Mouse (Mus musculus): ENCODE data around the gene Rab17. TPM values are rescaled to one million over a fixed set of nuclear protein-coding genes. Genes with fewer than 3 reads are reported as not detected.

Gene Rab17
- polyA plus RNA-seq, 1 experiment from 2014 or later, result 21.3 TPM

DNA sequence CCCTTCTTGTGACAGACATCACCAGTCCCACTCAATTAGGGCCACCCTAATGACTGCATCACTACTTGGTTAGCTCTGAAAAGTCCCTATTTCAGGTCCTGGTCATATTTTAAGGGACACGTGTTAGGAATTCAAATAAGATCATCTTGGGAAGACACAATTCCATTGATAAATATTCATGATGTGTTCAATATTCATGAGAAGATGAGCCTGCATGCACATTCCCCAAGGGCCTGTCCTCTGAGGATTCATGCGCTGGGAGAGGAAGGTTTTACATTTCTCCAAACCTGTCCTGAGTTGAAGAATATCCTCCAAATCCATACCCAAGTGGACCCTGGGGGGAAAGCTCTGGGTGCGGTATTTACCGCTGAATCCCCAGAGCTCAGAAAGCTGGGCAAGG, 6.5 kb upstream of the Rab17 start:
- 95% methylated on average over 4 of the region's 4 CpGs for WGBS
- no peak for TF ChIP-seq CTCF (IDR thresholded peaks at IDR 0.05; ENCODE audit: low read depth)
- Histone ChIP-seq H3K9ac (ENCODE audit: low read depth, low read length) (no peak overlapping the region), H3K4me2 (ENCODE audit: low read length) (no peak overlapping the region), H3K4me3 (replicated peaks; ENCODE audit: low read depth, low read length) (no peak overlapping the region), H3K9me3 (replicated peaks; ENCODE audit: low read length) (no peaks in the 10 kb centered on the region), H3K36me3 (ENCODE audit: insufficient read depth, low read length) (no peaks in the 10 kb centered on the region), H3K4me1 (replicated peaks; ENCODE audit: insufficient read depth, low read length) (peaks cover 7% of the 10 kb centered on the region; the same call in 1 of the 2 replicates), H3K27me3 (ENCODE audit: insufficient read depth, low read length) (no peaks in the 10 kb centered on the region), H3K27ac (no peak overlapping the region)
- ATAC-seq (replicated peaks; ENCODE audit: low FRiP score, low read depth) (no peak), DNase-seq (ENCODE audit: low spot score) (no peak)

DNA sequence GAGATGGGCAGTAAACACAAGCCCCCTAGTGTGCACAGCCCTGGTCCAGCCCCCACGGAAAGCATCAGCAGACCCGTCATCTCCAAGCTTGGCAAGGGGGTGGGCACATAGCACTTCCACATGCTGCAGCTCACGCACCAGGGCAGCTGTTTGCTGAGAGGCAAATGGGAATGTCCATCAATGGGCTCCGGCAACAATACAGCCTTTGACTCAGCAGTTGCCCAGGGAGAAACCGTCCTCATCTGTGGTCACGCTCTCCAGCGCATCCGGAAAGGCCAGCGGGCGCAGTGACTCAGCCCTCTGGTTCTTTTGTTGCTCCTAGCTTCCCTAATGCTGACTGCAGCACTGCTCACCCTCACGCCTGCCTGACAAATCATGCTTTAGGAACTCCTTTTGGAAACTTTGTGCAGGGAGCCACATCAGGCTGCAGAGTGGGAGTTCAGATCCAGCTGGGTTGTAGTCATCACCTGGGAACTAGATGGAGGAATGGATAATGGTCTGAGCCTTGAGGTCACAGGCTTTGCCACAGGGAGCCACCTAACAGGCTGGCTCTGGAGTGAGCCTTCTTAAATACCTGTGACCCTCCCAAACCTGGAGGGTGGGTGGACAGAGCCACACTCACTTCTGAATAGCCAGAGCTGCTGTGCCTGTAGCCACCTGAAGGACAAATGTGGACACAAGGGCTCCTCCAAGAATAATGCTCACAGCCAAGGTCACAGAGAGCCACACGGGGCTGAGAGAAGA, 5.6 kb upstream of the Rab17 start:
- H3K4me2 ChIP-seq (ENCODE audit: low read length), result no peak overlapping the region
- no peaks in the 10 kb centered on the region for H3K9me3 ChIP-seq (replicated peaks; ENCODE audit: low read length)
- no peaks in the 10 kb centered on the region for H3K36me3 ChIP-seq (ENCODE audit: insufficient read depth, low read length)
- WGBS, result 30% methylated on average over 12 of the region's 12 CpGs
- no peak overlapping the region for H3K27ac ChIP-seq
- no peaks in the 10 kb centered on the region for H3K27me3 ChIP-seq (ENCODE audit: insufficient read depth, low read length)
- no peak for TF ChIP-seq CTCF (IDR thresholded peaks at IDR 0.05; ENCODE audit: low read depth)
- ATAC-seq (replicated peaks; ENCODE audit: low FRiP score, low read depth), result no peak
- no peak overlapping the region for H3K4me3 ChIP-seq (replicated peaks; ENCODE audit: low read depth, low read length)
- no peak overlapping the region for H3K9ac ChIP-seq (ENCODE audit: low read depth, low read length)
- H3K4me1 ChIP-seq (replicated peaks; ENCODE audit: insufficient read depth, low read length), result peaks cover 7% of the 10 kb centered on the region; the same call in 1 of the 2 replicates
- DNase-seq (ENCODE audit: low spot score), result peak; percentile 48

DNA sequence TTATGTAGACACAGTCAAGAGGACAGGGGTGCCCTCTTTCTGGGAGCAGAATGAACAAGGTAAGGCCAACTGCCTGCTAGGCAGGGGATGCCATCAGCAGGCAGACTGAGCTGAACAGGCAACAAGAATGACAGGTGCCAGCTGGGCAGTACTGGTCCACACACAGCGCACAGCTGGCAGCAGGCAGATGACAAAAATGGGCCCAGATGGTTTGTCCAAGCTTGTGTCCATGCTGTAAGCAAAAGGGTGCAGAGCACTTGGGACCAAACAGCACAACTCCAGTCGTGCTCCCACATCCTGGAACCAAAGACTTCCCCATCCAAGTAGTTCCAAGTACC, 4.1 kb upstream of the Rab17 start:
- Histone ChIP-seq H3K4me1 (replicated peaks; ENCODE audit: insufficient read depth, low read length) (peaks cover 7% of the 10 kb centered on the region; the same call in 1 of the 2 replicates), H3K4me2 (ENCODE audit: low read length) (no peak overlapping the region), H3K9ac (ENCODE audit: low read depth, low read length) (no peak overlapping the region), H3K9me3 (replicated peaks; ENCODE audit: low read length) (no peaks in the 10 kb centered on the region), H3K27me3 (ENCODE audit: insufficient read depth, low read length) (no peaks in the 10 kb centered on the region), H3K4me3 (replicated peaks; ENCODE audit: low read depth, low read length) (no peak overlapping the region), H3K27ac (no peak overlapping the region), H3K36me3 (ENCODE audit: insufficient read depth, low read length) (no peaks in the 10 kb centered on the region)
- 93% methylated on average over 2 of the region's 2 CpGs for WGBS
- DNase-seq (ENCODE audit: low spot score) (no peak), ATAC-seq (replicated peaks; ENCODE audit: low FRiP score, low read depth) (no peak)
- TF ChIP-seq CTCF (IDR thresholded peaks at IDR 0.05; ENCODE audit: low read depth), result no peak

- TF ChIP-seq CTCF (IDR thresholded peaks at IDR 0.05; ENCODE audit: low read depth), result peak; percentile 99
- Histone ChIP-seq H3K36me3 (ENCODE audit: insufficient read depth, low read length) (no peaks in the 10 kb centered on the region), H3K4me3 (replicated peaks; ENCODE audit: low read depth, low read length) (no peak overlapping the region), H3K27me3 (ENCODE audit: insufficient read depth, low read length) (no peaks in the 10 kb centered on the region), H3K27ac (no peak overlapping the region), H3K9ac (ENCODE audit: low read depth, low read length) (no peak overlapping the region), H3K4me2 (ENCODE audit: low read length) (no peak overlapping the region), H3K4me1 (replicated peaks; ENCODE audit: insufficient read depth, low read length) (peaks cover 7% of the 10 kb centered on the region; the same call in 1 of the 2 replicates), H3K9me3 (replicated peaks; ENCODE audit: low read length) (no peaks in the 10 kb centered on the region)
- ATAC-seq (replicated peaks; ENCODE audit: low FRiP score, low read depth) (peak; percentile 68), DNase-seq (ENCODE audit: low spot score) (peak; percentile 94)
- WGBS, result 29% methylated on average over 9 of the region's 9 CpGs
Observed at GRCm38 (mm10) chr1:90972911-90973573, 3.6 kb upstream of the Rab17 start.

GRCm38 (mm10) chr1:90969881-90970390, 475 bp upstream of the Rab17 start:
- no peak overlapping the region for H3K4me3 ChIP-seq (replicated peaks; ENCODE audit: low read depth, low read length)
- ATAC-seq (replicated peaks; ENCODE audit: low FRiP score, low read depth), result no peak
- H3K4me2 ChIP-seq (ENCODE audit: low read length), result no peak overlapping the region
- WGBS, result 69% methylated on average over 10 of the region's 10 CpGs
- DNase-seq (ENCODE audit: low spot score), result no peak
- H3K9ac ChIP-seq (ENCODE audit: low read depth, low read length), result no peak overlapping the region
- H3K9me3 ChIP-seq (replicated peaks; ENCODE audit: low read length), result no peaks in the 10 kb centered on the region
- H3K27me3 ChIP-seq (ENCODE audit: insufficient read depth, low read length), result no peaks in the 10 kb centered on the region
- H3K27ac ChIP-seq, result peak overlapping the region; percentile 80; the same call in 1 of the 2 replicates
- peaks cover 7% of the 10 kb centered on the region; the same call in 1 of the 2 replicates for H3K4me1 ChIP-seq (replicated peaks; ENCODE audit: insufficient read depth, low read length)
- H3K36me3 ChIP-seq (ENCODE audit: insufficient read depth, low read length), result no peaks in the 10 kb centered on the region
- TF ChIP-seq CTCF (IDR thresholded peaks at IDR 0.05; ENCODE audit: low read depth), result no peak

DNA sequence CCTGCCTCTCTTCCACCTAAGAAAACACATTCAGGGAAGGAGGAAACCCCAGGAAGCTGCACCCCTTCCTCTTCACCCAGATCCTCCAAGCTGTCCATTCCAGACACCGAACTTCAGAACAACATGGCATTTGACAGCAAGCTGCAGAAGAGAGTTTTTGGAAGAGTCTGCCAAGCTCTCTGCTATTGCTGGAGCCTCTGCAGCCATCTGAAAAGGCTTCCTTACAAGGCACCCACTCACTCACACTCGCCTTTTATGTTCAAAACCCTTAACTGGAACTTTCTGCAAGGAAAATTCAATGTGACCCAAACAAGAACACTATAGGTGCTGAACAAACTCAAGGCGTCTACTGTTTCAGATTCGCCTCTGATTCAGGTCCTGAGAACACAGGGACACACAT, 812 bp downstream of the Rab17 start:
- H3K4me3 ChIP-seq (replicated peaks; ENCODE audit: low read depth, low read length), result no peak overlapping the region
- no peak overlapping the region for H3K9ac ChIP-seq (ENCODE audit: low read depth, low read length)
- no peak for TF ChIP-seq CTCF (IDR thresholded peaks at IDR 0.05; ENCODE audit: low read depth)
- ATAC-seq (replicated peaks; ENCODE audit: low FRiP score, low read depth) (no peak), DNase-seq (ENCODE audit: low spot score) (no peak)
- 70% methylated on average over 4 of the region's 4 CpGs for WGBS
- H3K27me3 ChIP-seq (ENCODE audit: insufficient read depth, low read length), result no peaks in the 10 kb centered on the region
- no peaks in the 10 kb centered on the region for H3K9me3 ChIP-seq (replicated peaks; ENCODE audit: low read length)
- no peaks in the 10 kb centered on the region for H3K36me3 ChIP-seq (ENCODE audit: insufficient read depth, low read length)
- H3K4me1 ChIP-seq (replicated peaks; ENCODE audit: insufficient read depth, low read length), result peaks cover 4% of the 10 kb centered on the region; the same call in 1 of the 2 replicates
- peak overlapping the region; percentile 43; the same call in 1 of the 2 replicates for H3K4me2 ChIP-seq (ENCODE audit: low read length)
- peak overlapping the region; percentile 80; the same call in 1 of the 2 replicates for H3K27ac ChIP-seq
